Mouse (Mus musculus) heart, embryonic 12.5 days (tissue): Measurements from ENCODE around the gene Eif4g1. TPM values are rescaled to one million over a fixed set of nuclear protein-coding genes. Genes with fewer than 3 reads are reported as not detected.

Experiments
- ATAC-seq: fragments of 200-750 bp; cut with Nextera tagmentation; 2 replicates; pipeline ENCODE4 v1.8.0; 2017; ENCODE audit warnings: moderate TSS enrichment, moderate library complexity; ENCODE audit not compliant: insufficient number of reproducible peaks, low FRiP score
- H3K27ac ChIP-seq: fragments of 300-500 bp; sonication (generic); 2 replicates; pipeline ENCODE4 v1.5.1; 2016; ENCODE audit warnings: mild to moderate bottlenecking, moderate library complexity; ENCODE audit not compliant: poor library complexity, severe bottlenecking
- H3K27me3 ChIP-seq: fragments of 300-500 bp; sonication (generic); replicated peaks from 2 replicates; pipeline ENCODE4 v1.6.1; 2016; ENCODE audit warnings: mild to moderate bottlenecking, moderate library complexity
- H3K36me3 ChIP-seq: fragments of 300-500 bp; sonication (generic); 2 replicates; pipeline ENCODE4 v1.6.1; 2016; ENCODE audit warnings: mild to moderate bottlenecking, moderate library complexity
- H3K4me1 ChIP-seq: fragments of 300-500 bp; sonication (generic); replicated peaks from 2 replicates; pipeline ENCODE4 v1.6.1; 2016; ENCODE audit warnings: mild to moderate bottlenecking
- H3K4me2 ChIP-seq: fragments of 300-500 bp; sonication (generic); 2 replicates; pipeline ENCODE4 v1.6.1; 2016; ENCODE audit warnings: mild to moderate bottlenecking, moderate library complexity
- H3K4me3 ChIP-seq: fragments of 300-500 bp; sonication (generic); 2 replicates; pipeline ENCODE4 v1.5.1; 2016; ENCODE audit warnings: mild to moderate bottlenecking
- H3K9ac ChIP-seq: fragments of 300-500 bp; sonication (generic); 2 replicates; pipeline ENCODE4 v1.6.1; 2016; ENCODE audit warnings: mild to moderate bottlenecking, moderate library complexity
- H3K9me3 ChIP-seq: fragments of 300-500 bp; sonication (generic); replicated peaks from 2 replicates; pipeline ENCODE4 v1.6.1; 2016; ENCODE audit warnings: mild to moderate bottlenecking, moderate library complexity
- WGBS: fragments of 180-500 bp; shearing (Covaris S2); methylation state at CpG from one replicate; pipeline ENCODE4 v1.1.7; 2016; 5-methylcytosine and 5-hydroxymethylcytosine counted together
- polyA plus RNA-seq: library from polyadenylated mRNA; unstranded; fragments of >200 nt; fragmentation: Nextera tagmentation; extraction: Ambion mirVana; gene quantifications from 2 replicates; pipeline ENCODE4 v1.2.1, GENCODE M21; 2016

Gene Eif4g1
- polyA plus RNA-seq, 1 experiment from 2014 or later = 169 TPM

DNA sequence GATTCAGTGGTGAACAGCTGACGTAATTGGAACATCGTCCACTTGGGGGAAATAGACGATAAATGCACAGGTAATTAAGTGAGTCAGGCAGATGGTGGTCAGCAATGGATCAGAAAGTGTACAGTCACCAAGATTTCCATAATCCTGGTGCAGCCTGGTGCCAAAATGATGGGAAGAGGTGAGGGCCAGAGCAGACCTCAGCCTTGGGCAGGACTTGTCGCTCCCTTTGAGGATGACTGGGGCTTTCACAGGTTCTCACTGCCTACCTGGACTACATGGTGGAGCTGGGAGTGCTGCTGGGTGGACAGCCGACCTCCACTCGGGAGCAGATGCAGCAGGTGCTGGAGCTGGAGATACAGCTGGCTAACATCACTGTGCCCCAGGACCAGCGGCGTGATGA lies 30.7 kb upstream of the Eif4g1 start:
- WGBS = 78% methylated on average over 8 of the region's 8 CpGs
- no peak overlapping the region for H3K9ac ChIP-seq
- no peaks in the 10 kb centered on the region for H3K4me1 ChIP-seq
- no peak overlapping the region for H3K4me2 ChIP-seq
- H3K4me3 ChIP-seq = no peak overlapping the region
- H3K27ac ChIP-seq = no peak overlapping the region
- no peak for ATAC-seq
- H3K27me3 ChIP-seq = no peaks in the 10 kb centered on the region
- H3K36me3 ChIP-seq = no peaks in the 10 kb centered on the region
- H3K9me3 ChIP-seq = no peaks in the 10 kb centered on the region

DNA sequence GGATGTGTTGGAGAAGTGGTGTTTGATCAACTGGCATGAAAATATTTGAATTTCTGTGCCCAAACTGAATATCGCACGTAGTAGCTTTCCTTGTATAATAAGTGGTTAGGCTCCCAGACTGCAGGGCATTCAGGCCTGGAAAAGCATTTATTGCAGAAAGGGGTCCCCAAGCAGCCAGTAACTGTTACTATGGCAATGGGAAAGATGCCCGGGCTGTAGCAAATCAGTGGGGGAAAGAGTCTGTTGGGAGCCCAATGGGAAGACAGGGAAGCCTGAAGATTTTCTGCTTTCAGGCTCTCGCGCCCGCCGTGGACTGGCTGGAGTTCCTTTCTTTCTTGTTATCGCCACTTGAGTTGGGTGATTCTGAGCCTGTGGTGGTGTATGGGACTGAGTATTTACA lies 29.7 kb upstream of the Eif4g1 start:
- Histone ChIP-seq H3K9ac (no peak overlapping the region), H3K27ac (no peak overlapping the region), H3K36me3 (no peaks in the 10 kb centered on the region), H3K27me3 (0 out of 2 replicates have a peak, but pooled peaks cover 3% of the 10 kb centered on the region), H3K9me3 (no peaks in the 10 kb centered on the region), H3K4me1 (no peaks in the 10 kb centered on the region), H3K4me3 (no peak overlapping the region), H3K4me2 (no peak overlapping the region)
- 77% methylated on average over 8 of the region's 8 CpGs for WGBS
- no peak for ATAC-seq

GRCm38 (mm10) chr16:20642161-20642560 lies 26.0 kb upstream of the Eif4g1 start:
- no peak overlapping the region for H3K9ac ChIP-seq
- ATAC-seq = no peak
- 1% methylated on average over 8 of the region's 8 CpGs for WGBS

DNA sequence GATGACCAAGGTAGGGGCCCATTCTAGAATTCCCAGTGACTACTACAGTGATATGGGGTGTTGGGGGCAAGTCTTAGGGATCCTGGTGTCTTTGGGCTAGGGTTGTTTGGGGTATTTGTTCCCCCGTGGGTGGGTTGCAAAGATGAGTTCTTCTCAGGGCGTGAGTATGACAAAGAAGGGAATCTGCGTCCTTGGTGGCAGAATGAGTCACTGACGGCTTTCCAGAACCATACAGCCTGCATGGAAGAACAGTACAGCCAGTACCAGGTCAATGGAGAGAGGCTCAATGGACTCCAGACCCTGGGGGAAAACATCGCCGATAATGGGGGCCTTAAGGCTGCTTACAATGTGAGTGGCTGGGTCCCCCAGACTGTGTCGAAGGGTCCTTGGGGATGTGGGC lies 24.2 kb upstream of the Eif4g1 start:
- no peak overlapping the region for H3K4me2 ChIP-seq
- no peak overlapping the region for H3K27ac ChIP-seq
- 72% methylated on average over 7 of the region's 7 CpGs for WGBS
- H3K4me3 ChIP-seq = no peak overlapping the region
- no peak for ATAC-seq
- H3K9me3 ChIP-seq = no peaks in the 10 kb centered on the region
- peaks cover 14% of the 10 kb centered on the region for H3K27me3 ChIP-seq
- no peaks in the 10 kb centered on the region for H3K36me3 ChIP-seq
- H3K9ac ChIP-seq = no peak overlapping the region; the same call in 1 of the 2 replicates
- H3K4me1 ChIP-seq = no peaks in the 10 kb centered on the region

More at GRCm38 (mm10) chr16:20642161-20642560, 26.0 kb upstream of the Eif4g1 start:
- H3K27me3 ChIP-seq = peaks cover 14% of the 10 kb centered on the region
- H3K4me2 ChIP-seq = no peak overlapping the region
- no peaks in the 10 kb centered on the region for H3K36me3 ChIP-seq
- no peaks in the 10 kb centered on the region for H3K9me3 ChIP-seq
- no peaks in the 10 kb centered on the region for H3K4me1 ChIP-seq
- no peak overlapping the region for H3K27ac ChIP-seq
- no peak overlapping the region for H3K4me3 ChIP-seq

DNA sequence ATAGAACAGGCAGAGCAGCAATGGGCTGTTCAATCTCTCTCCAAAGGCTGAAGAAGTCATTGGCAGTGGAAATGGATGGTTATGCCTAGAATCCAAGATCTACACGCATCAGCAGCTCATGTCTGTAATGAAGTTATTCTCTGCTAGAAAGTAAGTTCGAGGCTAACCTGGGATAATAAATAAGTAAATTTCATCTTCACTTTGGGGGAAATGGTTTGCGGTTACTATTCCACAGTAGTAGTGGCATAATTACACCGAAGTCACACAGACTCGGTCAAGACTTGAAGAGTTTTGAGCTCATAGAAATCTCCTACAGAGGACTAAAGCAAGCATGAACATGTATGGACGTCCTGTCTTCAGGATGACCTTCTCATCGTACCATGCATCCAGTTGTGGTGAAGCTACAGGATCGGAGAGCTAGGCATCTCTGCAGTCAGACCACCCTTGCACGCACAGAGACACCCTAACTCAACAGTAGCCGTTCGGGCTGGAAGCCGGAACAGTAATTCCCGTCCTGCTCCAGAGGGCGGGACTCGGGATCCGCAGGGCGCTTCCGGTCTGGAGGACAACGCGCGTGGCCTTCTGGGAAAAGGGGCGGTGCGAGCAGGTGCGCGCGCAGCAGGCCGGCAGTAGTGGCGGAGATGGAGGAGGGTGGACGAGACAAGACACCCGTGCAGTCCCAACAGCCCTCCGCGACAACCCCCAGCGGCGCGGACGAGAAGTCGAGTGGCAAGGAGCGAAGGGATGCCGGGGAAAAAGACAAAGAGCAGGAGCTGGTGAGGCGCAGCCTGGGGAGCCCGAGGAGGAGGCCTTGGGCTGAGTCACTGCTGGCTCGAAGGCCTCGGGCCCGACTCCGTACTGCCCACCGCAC lies 16.8 kb upstream of the Eif4g1 start, which contains the start of gene Psmd2:
Psmd2 (plus strand) TSS at position 577 of the 871 bp plus-strand sequence.
- 2% methylated on average over 46 of the region's 46 CpGs for WGBS
- Histone ChIP-seq H3K27me3 (0 out of 2 replicates have a peak, but pooled peaks cover 3% of the 10 kb centered on the region), H3K9me3 (no peaks in the 10 kb centered on the region), H3K36me3 (peaks cover 22% of the 10 kb centered on the region), H3K4me2 (peak within 1 kb of the TSS; percentile 97), H3K4me1 (peaks cover 15% of the 10 kb centered on the region), H3K27ac (peak within 1 kb of the TSS; percentile 60), H3K9ac (peak within 1 kb of the TSS; percentile 94), H3K4me3 (peak within 1 kb of the TSS; percentile 91)
- peak; percentile 95 for ATAC-seq

DNA sequence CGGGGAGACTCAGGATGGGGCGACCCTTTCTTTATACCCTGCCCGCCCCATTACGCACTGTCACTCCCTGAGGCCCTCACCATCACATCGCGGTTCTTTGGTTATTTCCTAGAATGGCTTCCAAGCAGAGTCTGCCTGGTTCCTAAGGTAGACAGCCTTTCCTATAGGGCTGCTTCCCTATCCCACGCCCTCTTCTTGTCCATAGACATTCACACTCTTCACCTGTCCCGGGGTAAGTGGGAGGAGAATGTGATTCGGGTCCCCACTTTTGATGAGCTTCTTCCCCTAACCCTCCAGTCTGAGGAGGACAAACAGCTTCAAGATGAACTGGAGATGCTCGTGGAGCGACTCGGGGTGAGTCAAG lies 16.2 kb upstream of the Eif4g1 start:
- no peaks in the 10 kb centered on the region for H3K9me3 ChIP-seq
- peaks cover 28% of the 10 kb centered on the region for H3K36me3 ChIP-seq
- H3K27me3 ChIP-seq = 0 out of 2 replicates have a peak, but pooled peaks cover 2% of the 10 kb centered on the region
- H3K4me3 ChIP-seq = peak overlapping the region; percentile 91
- no peak overlapping the region for H3K27ac ChIP-seq
- peak overlapping the region; percentile 94 for H3K9ac ChIP-seq
- peak overlapping the region; percentile 97 for H3K4me2 ChIP-seq
- peaks cover 15% of the 10 kb centered on the region for H3K4me1 ChIP-seq
- no peak for ATAC-seq
- WGBS = 8% methylated on average over 12 of the region's 12 CpGs

- Histone ChIP-seq H3K27ac (no peak overlapping the region), H3K9ac (no peak overlapping the region), H3K4me2 (no peak overlapping the region), H3K4me3 (no peak overlapping the region), H3K9me3 (no peaks in the 10 kb centered on the region), H3K4me1 (peaks cover 15% of the 10 kb centered on the region), H3K36me3 (peaks cover 42% of the 10 kb centered on the region), H3K27me3 (no peaks in the 10 kb centered on the region)
- WGBS = 54% methylated on average over 2 of the region's 2 CpGs
- no peak for ATAC-seq
Measured at GRCm38 (mm10) chr16:20653315-20653714, 14.8 kb upstream of the Eif4g1 start.

DNA sequence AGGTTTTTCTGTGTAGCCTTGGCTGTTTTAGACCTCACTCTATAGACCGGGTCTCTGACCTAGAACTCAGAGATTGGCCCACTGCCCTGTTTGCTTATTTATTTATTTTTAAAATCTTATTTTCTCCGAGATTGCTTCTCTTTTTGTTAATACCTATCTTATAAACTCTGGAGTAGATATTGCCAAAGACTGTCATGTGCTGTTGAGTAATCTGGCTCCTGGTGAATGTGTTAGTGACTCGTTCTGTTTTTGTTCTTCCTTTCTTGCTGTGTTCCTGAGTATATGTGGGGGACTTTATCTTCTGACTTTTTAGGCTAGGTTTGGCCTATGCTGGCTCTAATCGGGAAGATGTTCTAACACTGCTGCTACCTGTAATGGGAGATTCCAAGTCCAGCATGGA lies 10.5 kb upstream of the Eif4g1 start:
- no peak for ATAC-seq
- H3K4me2 ChIP-seq = no peak overlapping the region
- H3K4me3 ChIP-seq = no peak overlapping the region
- H3K4me1 ChIP-seq = peaks cover 5% of the 10 kb centered on the region
- peaks cover 84% of the 10 kb centered on the region for H3K36me3 ChIP-seq
- H3K27ac ChIP-seq = no peak overlapping the region
- no peaks in the 10 kb centered on the region for H3K27me3 ChIP-seq
- no peak overlapping the region for H3K9ac ChIP-seq
- no peaks in the 10 kb centered on the region for H3K9me3 ChIP-seq
- WGBS = 88% methylated on average over 4 of the region's 4 CpGs

GRCm38 (mm10) chr16:20670291-20670690 lies 2.2 kb downstream of the Eif4g1 start:
- WGBS = 89% methylated on average over 3 of the region's 3 CpGs
- Histone ChIP-seq H3K4me1 (peaks cover 24% of the 10 kb centered on the region), H3K4me2 (no peak overlapping the region)

DNA sequence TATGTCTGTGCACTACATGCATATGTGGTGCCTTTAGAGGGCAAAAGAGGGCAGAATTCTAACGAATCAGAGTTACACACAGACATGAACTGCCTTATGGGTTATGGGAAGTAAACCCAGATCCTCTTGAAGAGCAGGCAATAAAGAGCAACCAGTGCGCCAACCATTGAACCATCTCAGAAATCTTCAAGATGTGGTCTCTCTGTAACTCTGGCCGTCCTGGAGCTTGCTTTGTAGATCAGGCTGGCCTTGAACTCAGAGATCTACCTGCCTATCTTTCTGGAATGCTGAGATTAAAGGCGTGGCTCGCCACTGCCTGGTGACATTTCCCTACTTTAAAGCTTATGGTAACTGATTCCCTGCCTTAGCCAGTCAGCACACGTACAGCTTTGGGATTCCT lies 3.8 kb downstream of the Eif4g1 start:
- no peaks in the 10 kb centered on the region for H3K27me3 ChIP-seq
- H3K4me2 ChIP-seq = peak overlapping the region; percentile 100
- peaks cover 17% of the 10 kb centered on the region for H3K36me3 ChIP-seq
- peak overlapping the region; percentile 99 for H3K4me3 ChIP-seq
- WGBS = 26% methylated on average over 6 of the region's 6 CpGs
- no peak overlapping the region for H3K9ac ChIP-seq
- H3K27ac ChIP-seq = no peak overlapping the region
- peaks cover 27% of the 10 kb centered on the region for H3K4me1 ChIP-seq
- H3K9me3 ChIP-seq = no peaks in the 10 kb centered on the region
- no peak for ATAC-seq

More at GRCm38 (mm10) chr16:20670291-20670690, 2.2 kb downstream of the Eif4g1 start:
- ATAC-seq = no peak
- no peak overlapping the region for H3K4me3 ChIP-seq
- no peak overlapping the region for H3K27ac ChIP-seq
- peaks cover 6% of the 10 kb centered on the region for H3K36me3 ChIP-seq
- no peaks in the 10 kb centered on the region for H3K27me3 ChIP-seq
- H3K9ac ChIP-seq = no peak overlapping the region
- no peaks in the 10 kb centered on the region for H3K9me3 ChIP-seq

DNA sequence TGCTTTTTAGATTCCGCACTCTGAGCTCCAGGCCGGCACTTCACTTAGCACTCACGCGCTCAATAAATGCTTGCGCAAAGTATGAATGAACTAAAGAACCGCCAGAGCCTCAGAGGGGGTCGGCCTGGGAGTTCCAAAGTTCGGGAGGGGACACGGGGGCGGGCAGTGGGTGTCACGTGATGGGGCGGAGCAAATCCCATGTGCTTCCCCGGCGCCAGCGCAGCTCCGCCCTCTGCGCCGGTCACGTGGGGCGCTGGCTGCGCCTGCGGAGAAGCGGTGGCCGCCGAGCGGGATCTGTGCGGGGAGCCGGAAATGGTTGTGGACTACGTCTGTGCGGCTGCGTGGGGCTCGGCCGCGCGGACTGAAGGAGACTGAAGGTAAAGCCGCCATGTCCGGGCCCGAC lies 4.4 kb downstream of the Eif4g1 start:
- no peaks in the 10 kb centered on the region for H3K27me3 ChIP-seq
- WGBS = under 1% methylated on average over 38 of the region's 38 CpGs
- H3K4me1 ChIP-seq = peaks cover 32% of the 10 kb centered on the region

More for the DNA sequence above, 4.4 kb downstream of the Eif4g1 start:
- peaks cover 23% of the 10 kb centered on the region for H3K36me3 ChIP-seq
- ATAC-seq = peak; percentile 97
- H3K27ac ChIP-seq = peak overlapping the region; percentile 96
- no peaks in the 10 kb centered on the region for H3K9me3 ChIP-seq
- peak overlapping the region; percentile 100 for H3K4me2 ChIP-seq
- peak overlapping the region; percentile 99 for H3K4me3 ChIP-seq
- peak overlapping the region; percentile 97 for H3K9ac ChIP-seq
